Mouse (Mus musculus) kidney, embryonic 16.5 days (tissue): ENCODE measurements around the gene Gm17655. TPM values are rescaled to one million over a fixed set of nuclear protein-coding genes. Genes with fewer than 3 reads are reported as not detected.

Experiments
- ATAC-seq: fragments of 200-750 bp; cut with Nextera tagmentation; 2 replicates; pipeline ENCODE4 v1.8.0; 2017; ENCODE audit warnings: moderate TSS enrichment; ENCODE audit not compliant: low FRiP score, low TSS enrichment
- H3K27ac ChIP-seq: fragments of 300-500 bp; sonication (generic); 2 replicates; pipeline ENCODE4 v1.5.1; 2014; ENCODE audit warnings: low read length
- H3K27me3 ChIP-seq: fragments of 300-500 bp; sonication (generic); 2 replicates; pipeline ENCODE4 v1.6.1; 2014; ENCODE audit warnings: low read length, control low read depth, mixed read lengths; ENCODE audit not compliant: insufficient read depth
- H3K36me3 ChIP-seq: fragments of 300-500 bp; sonication (generic); 2 replicates; pipeline ENCODE4 v1.6.1; 2014; ENCODE audit warnings: low read length, control low read depth, mixed read lengths; ENCODE audit not compliant: insufficient read depth
- H3K4me1 ChIP-seq: fragments of 300-500 bp; sonication (generic); 2 replicates; pipeline ENCODE4 v1.6.1; 2014; ENCODE audit warnings: low read length, control low read depth, mixed read lengths; ENCODE audit not compliant: insufficient read depth
- H3K4me2 ChIP-seq: fragments of 300-500 bp; sonication (generic); replicated peaks from 2 replicates; pipeline ENCODE4 v1.6.1; 2014; ENCODE audit warnings: low read depth, low read length
- H3K4me3 ChIP-seq: fragments of 300-500 bp; sonication (generic); 2 replicates; pipeline ENCODE4 v1.5.1; 2014; ENCODE audit warnings: mild to moderate bottlenecking, low read length
- H3K9ac ChIP-seq: fragments of 300-500 bp; sonication (generic); replicated peaks from 2 replicates; pipeline ENCODE4 v1.6.1; 2014; ENCODE audit warnings: low read length
- H3K9me3 ChIP-seq: fragments of 300-500 bp; sonication (generic); 2 replicates; pipeline ENCODE4 v1.6.1; 2016; ENCODE audit warnings: low read length, control low read depth
- WGBS: fragments of 180-500 bp; shearing (Covaris S2); extraction: QIAGEN DNeasy Blood & Tissue Kit; methylation state at CpG from one replicate; pipeline ENCODE4 v1.1.7; 2014; 5-methylcytosine and 5-hydroxymethylcytosine counted together
- polyA plus RNA-seq: library from polyadenylated mRNA; unstranded; fragments of >200 nt; fragmentation: Nextera tagmentation; extraction: Ambion mirVana; gene quantifications from 2 replicates; pipeline ENCODE4 v1.2.1, GENCODE M21; 2015

Gene Gm17655
- polyA plus RNA-seq, 1 experiment from 2014 or later, result 6.9 TPM

DNA sequence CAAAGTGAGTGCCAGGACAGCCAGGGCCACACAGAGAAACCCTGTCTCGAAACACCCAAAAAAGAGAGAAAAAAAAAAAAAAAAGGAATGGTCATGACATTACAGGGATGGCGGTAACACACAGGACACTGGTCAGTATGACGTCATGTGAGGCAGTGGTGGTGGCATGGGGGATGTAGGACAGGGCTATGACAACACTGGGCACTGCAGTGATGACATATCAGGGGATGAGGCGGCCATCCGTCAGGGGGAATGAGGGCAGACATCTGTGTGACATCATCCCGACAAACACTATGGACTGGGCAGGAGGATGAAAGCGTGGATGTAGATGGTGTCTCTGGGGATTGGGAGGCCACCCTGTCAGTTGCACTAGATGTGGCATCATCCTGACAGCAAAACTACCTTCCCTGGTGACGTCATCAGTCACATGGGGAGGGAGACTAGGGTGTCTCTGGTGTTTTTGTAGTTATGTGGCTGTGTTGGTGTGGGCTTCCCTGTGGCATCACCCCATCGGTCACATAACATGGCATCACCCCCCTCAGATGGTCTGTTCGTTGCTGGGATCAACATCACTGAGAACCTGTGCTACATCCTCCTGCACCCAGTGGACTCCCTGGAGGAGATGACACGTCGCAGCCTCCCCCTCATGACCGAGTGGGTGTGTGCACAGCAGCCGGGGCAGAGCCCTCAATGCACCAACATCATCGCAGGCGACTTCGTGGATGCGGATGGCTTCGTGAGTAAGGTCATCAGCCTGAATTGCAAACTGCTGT, 30.7 kb upstream of the Gm17655 start:
- no peak for ATAC-seq
- WGBS, result 95% methylated on average over 19 of the region's 19 CpGs
- Histone ChIP-seq H3K4me3 (no peak overlapping the region), H3K9me3 (0 out of 2 replicates have a peak, but pooled peaks cover 8% of the 10 kb centered on the region), H3K4me1 (peaks cover 38% of the 10 kb centered on the region), H3K4me2 (no peak overlapping the region), H3K36me3 (peaks cover 38% of the 10 kb centered on the region), H3K27ac (no peak overlapping the region), H3K27me3 (no peaks in the 10 kb centered on the region), H3K9ac (no peak overlapping the region)

DNA sequence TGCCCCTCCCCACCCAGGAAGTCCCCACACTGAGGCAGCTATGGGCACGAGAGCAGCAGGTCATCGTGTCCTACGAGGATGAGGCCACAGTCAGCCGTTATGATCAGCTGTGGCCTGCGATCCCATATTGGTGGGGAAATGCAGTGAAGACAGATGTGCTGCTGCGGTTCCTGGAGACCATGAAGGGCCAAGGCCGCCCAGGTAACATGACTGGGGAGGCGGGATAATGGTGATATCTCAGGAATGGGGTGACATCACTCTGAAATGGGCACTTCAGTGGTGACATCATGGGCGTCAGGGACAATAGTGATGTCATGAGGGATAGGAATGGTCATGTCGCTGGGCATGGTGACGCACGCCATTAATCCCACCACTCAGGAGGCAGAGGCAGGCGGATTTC, 30.1 kb upstream of the Gm17655 start:
- Histone ChIP-seq H3K4me1 (peaks cover 38% of the 10 kb centered on the region), H3K9ac (no peak overlapping the region), H3K27ac (no peak overlapping the region), H3K4me2 (no peak overlapping the region), H3K27me3 (no peaks in the 10 kb centered on the region), H3K36me3 (peaks cover 38% of the 10 kb centered on the region), H3K9me3 (0 out of 2 replicates have a peak, but pooled peaks cover 8% of the 10 kb centered on the region), H3K4me3 (no peak overlapping the region)
- 91% methylated on average over 13 of the region's 13 CpGs for WGBS
- no peak for ATAC-seq

DNA sequence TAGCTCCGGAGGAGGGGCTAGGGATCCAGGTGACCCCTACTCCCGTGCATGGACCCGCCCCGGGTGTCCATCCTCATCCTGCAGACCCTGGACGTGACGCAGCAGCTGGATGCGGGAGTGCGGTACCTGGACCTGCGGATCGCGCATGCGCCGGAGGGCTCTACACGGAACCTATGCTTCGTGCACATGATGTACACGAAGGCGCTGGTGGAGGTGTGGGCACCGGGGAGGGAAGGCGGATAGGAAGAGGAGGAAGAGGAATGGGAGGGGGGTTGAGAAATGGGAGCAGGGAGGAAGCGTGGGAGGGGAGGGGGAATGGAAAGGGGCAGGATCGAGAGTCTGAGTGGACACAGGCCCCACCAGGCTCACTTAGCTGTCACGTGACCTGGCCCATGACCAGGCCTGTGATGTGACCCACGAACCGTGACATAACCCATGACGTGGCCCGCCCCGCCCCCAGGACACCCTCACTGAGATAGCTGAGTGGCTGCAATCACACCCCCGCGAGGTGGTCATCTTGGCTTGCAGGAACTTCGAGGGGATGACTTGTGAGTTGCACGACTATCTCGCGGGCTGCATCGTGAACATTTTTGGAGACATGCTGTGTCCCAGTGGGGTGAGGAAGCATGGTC, 29.5 kb upstream of the Gm17655 start:
- ATAC-seq, result peak; percentile 19; the same call in 1 of the 2 replicates
- H3K4me3 ChIP-seq, result peak overlapping the region; percentile 32
- H3K27ac ChIP-seq, result no peak overlapping the region
- H3K4me1 ChIP-seq, result peaks cover 35% of the 10 kb centered on the region
- H3K36me3 ChIP-seq, result peaks cover 38% of the 10 kb centered on the region
- H3K4me2 ChIP-seq, result peak overlapping the region; percentile 80
- WGBS, result 15% methylated on average over 34 of the region's 34 CpGs
- no peaks in the 10 kb centered on the region for H3K27me3 ChIP-seq
- H3K9ac ChIP-seq, result peak overlapping the region; percentile 36; the same call in 1 of the 2 replicates
- 0 out of 2 replicates have a peak, but pooled peaks cover 8% of the 10 kb centered on the region for H3K9me3 ChIP-seq

DNA sequence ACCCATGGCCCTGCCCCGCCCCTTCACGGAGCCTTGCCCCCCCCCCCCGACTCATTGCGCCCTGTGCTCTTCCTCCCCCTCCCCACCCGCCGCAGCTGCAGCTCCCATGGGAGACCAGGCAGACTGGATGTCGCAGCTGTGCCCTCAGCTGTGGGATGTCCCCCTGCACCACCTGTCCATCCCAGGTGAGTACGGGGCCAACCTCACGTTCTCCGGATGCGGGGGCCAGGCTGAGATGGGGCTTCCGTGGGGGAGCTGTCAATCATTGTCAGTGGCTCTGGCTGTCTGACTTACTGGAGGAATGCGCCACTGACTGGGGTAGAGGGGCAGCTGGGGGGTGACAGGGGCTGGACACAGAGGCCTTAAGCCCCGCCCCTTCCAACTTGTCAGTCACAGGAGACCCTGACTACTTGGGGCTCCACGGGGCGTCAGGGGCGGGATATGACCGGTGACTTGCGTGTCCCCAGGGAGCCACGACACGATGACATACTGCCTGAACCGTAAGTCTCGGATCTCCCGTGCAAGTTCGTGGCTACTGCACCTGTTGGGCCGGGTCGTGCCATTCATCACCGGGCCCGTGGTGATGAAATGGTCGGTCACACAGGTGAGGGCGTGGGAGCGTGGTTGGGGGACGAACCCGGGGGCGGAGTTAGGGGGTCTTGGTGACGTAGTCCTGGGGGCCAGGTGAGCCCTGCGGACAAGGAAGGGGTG, 28.8 kb upstream of the Gm17655 start:
- H3K4me3 ChIP-seq, result peak overlapping the region; percentile 32
- no peak overlapping the region for H3K27ac ChIP-seq
- 0 out of 2 replicates have a peak, but pooled peaks cover 8% of the 10 kb centered on the region for H3K9me3 ChIP-seq
- H3K4me2 ChIP-seq, result peak overlapping the region; percentile 80
- H3K4me1 ChIP-seq, result peaks cover 27% of the 10 kb centered on the region
- peak; percentile 25; the same call in 1 of the 2 replicates for ATAC-seq
- H3K36me3 ChIP-seq, result peaks cover 33% of the 10 kb centered on the region
- no peaks in the 10 kb centered on the region for H3K27me3 ChIP-seq
- peak overlapping the region; percentile 36 for H3K9ac ChIP-seq
- WGBS, result 1% methylated on average over 33 of the region's 37 CpGs

DNA sequence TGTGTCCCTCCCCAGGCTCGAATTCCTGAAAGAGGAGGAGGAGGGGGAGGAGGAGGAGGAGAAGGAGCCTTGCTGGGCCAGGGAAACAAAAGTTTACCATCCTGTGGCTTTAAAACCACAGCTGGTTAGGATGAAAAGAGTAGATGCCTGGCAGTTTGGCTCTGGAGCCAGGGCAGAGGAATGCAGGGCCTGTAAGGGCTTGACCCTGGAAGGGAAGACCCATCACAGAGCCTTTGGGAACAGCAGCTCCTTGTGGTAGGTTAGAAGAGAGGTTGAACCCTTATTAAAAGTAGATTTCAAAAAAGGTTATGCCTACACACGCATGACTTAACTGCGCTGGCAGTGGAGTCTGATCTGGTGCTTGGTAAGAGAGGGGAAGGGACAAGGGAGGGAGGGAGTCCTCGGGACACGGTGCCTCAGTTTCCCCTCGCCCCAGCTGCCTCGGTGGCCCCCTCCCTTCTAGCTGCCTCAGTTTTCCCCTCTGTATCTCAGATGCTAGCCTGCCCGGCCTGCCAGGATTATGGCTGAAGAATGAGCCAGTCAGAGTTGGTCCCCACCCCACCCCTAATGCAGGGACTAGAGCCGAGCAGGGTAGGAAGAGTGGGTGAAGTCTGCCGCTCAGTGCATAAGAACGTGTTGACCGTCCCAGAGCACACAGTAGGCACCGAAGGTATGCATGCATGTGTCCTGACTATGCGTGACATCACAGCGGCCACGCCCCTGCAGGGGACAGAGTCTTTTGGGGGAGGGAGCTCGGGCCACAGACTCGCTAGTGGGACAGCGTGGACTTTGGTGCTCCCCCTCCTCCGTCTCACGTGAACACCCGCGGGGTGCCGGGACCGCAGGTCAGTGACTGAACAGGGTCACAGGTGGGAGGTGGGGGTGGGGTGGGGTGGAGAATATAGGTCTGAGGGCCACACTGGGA, 27.6 kb upstream of the Gm17655 start, which contains the start of gene Plcxd1:
Plcxd1 (plus strand) TSS at position 314 of the 925 bp plus-strand sequence.
- peak within 1 kb of the TSS; percentile 32 for H3K4me3 ChIP-seq
- peaks cover 31% of the 10 kb centered on the region for H3K4me1 ChIP-seq
- WGBS, result 6% methylated on average over 22 of the region's 25 CpGs
- H3K9me3 ChIP-seq, result 0 out of 2 replicates have a peak, but pooled peaks cover 5% of the 10 kb centered on the region
- H3K27me3 ChIP-seq, result no peaks in the 10 kb centered on the region
- H3K4me2 ChIP-seq, result peak within 1 kb of the TSS; percentile 80
- H3K36me3 ChIP-seq, result peaks cover 22% of the 10 kb centered on the region
- H3K9ac ChIP-seq, result no peak within 1 kb of the TSS; the same call in none of the 2 replicates
- ATAC-seq, result peak; percentile 28
- H3K27ac ChIP-seq, result no peak within 1 kb of the TSS

DNA sequence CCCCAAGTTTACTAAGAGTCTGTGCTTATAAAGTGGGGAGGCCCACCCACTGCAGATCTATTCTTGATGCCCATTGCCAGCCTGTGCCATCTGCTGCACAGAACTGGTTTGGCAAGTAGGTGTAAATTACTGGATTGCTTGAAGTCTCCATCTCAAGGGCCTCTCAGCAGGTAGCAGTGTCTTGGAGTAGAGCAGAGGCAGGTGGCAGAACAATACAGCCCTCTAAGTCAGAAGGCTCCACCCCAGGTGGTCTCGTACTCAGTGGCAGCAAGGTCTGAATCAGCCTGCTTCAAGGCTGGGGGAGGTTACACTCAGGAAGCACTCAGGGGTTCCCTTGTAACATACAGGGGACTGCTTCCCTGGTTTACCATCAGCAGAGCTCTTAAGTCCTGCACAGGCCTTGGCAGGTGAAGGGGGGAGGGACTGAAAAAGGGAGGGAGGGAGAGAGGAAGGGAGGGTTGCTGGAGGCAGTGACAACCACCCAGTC, 26.7 kb upstream of the Gm17655 start:
- Histone ChIP-seq H3K9me3 (0 out of 2 replicates have a peak, but pooled peaks cover 4% of the 10 kb centered on the region), H3K27me3 (no peaks in the 10 kb centered on the region), H3K4me1 (peaks cover 37% of the 10 kb centered on the region), H3K36me3 (peaks cover 13% of the 10 kb centered on the region), H3K4me2 (no peak overlapping the region), H3K27ac (no peak overlapping the region), H3K4me3 (no peak overlapping the region), H3K9ac (no peak overlapping the region)
- ATAC-seq, result no peak
- 26% methylated on average over 1 of the region's 1 CpGs for WGBS

DNA sequence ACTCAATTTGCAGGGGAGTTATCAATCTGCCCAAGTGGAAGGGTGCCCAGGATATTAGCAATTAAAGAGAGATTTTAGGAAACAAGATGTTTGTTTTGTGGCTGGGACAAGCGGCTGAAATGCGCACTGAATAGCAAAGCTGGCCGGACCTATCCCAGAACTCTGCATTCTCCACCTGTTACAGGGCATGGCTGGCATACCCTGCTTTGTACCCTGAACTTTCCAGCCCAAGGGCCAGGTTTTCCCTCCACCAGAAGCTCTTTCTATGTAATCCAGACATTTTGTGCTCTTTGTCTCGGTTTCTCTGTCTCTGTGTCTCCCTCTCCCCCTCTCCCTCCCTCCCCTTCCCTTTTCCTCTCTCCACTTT, 22.5 kb upstream of the Gm17655 start:
- Histone ChIP-seq H3K4me3 (peak overlapping the region; percentile 68), H3K4me2 (peak overlapping the region; percentile 76), H3K9ac (peak overlapping the region; percentile 72), H3K27ac (peak overlapping the region; percentile 55), H3K27me3 (no peaks in the 10 kb centered on the region), H3K36me3 (no peaks in the 10 kb centered on the region), H3K4me1 (peaks cover 15% of the 10 kb centered on the region), H3K9me3 (no peaks in the 10 kb centered on the region)
- peak; percentile 55 for ATAC-seq
- WGBS, result 3% methylated on average over 4 of the region's 4 CpGs

DNA sequence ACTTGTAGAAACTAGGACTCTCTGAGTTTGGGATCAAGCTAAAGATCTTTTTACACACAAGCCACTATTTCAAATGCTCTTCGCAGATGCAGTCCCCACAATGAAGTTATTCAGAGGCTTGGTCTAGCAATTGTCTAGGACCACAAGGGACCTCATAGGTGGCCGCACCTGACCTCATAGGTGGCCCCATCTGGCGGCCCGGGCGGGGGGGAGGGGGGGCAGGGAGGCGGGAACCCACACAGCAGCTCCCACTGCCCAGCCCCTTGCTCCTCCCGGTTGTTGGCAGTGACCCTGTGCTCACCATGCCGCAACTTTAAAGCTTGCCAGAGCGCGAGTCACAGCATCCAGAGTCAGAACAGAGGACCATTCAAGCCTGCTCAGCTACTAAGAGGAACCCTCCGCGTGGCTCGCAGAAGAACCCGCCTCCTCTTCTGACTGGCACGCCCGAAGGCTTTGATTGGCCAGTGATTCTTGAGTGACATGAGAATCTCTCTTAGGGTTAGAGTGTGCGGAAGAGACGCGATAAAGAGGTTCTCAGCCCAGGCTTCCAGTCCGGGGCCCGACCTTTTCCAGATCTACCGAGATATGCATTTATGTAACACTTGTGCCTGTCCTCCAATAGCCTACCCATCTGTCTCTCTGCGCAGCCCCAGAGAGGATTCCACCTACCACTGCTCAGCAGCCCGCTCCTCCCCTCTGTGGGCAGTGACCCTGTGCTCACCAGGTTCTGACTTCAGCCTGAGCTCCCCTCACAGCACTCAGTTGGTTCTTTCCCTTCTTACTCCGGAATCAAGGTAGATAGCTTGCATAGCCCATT, 21.9 kb upstream of the Gm17655 start, which contains the start of gene Gm35315:
Gm35315 (minus strand) TSS at position 391 of the 817 bp plus-strand sequence.
- H3K4me3 ChIP-seq, result peak within 1 kb of the TSS; percentile 68
- peak; percentile 98 for ATAC-seq
- peak within 1 kb of the TSS; percentile 76 for H3K4me2 ChIP-seq
- H3K36me3 ChIP-seq, result no peaks in the 10 kb centered on the region
- 1% methylated on average over 25 of the region's 25 CpGs for WGBS
- peak within 1 kb of the TSS; percentile 72 for H3K9ac ChIP-seq
- peak within 1 kb of the TSS; percentile 55 for H3K27ac ChIP-seq
- H3K9me3 ChIP-seq, result no peaks in the 10 kb centered on the region
- no peaks in the 10 kb centered on the region for H3K27me3 ChIP-seq
- H3K4me1 ChIP-seq, result peaks cover 11% of the 10 kb centered on the region
